Mouse (Mus musculus) cortical plate, adult 2 months (tissue): ENCODE measurements around the gene Robo1.

ENCODE experiments used
- CTCF ChIP-seq: fragments of 200-500 bp; IDR thresholded peaks from 2 replicates; pipeline ENCODE4 v1.5.1; 2011; ENCODE audit warnings: mild to moderate bottlenecking, control low read depth, low read length; ENCODE audit not compliant: insufficient read depth; ENCODE audit errors: extremely low read depth
- POLR2A ChIP-seq: fragments of 200-500 bp; IDR thresholded peaks from 2 replicates; pipeline ENCODE4 v1.6.1; 2011; ENCODE audit warnings: mild to moderate bottlenecking, low read length, control low read depth; ENCODE audit not compliant: insufficient read depth; ENCODE audit errors: extremely low read depth

GRCm38 (mm10) chr16:73024326-73024725 is 716.2 kb downstream of the Robo1 start:
- TF ChIP-seq CTCF: no peak
- TF ChIP-seq POLR2A: no peak
